Mouse (Mus musculus) MEL (cell line): ENCODE measurements around the gene Gm7030.
"Not testable (repeated sequence)": the region's sequence is repeated elsewhere in the genome, so short reads cannot be mapped to it uniquely, and the experiment has no call there.

Source experiments
- CTCF ChIP-seq, 3 experiments: IDR thresholded peaks in 2 of 3; conservative IDR thresholded peaks in 1 of 3; 2 replicates each; pipeline ENCODE4 v1.5.1; 2011 to 2012; ENCODE audit warnings: low read length in 3 of 3, low read depth in 2 of 3, mild to moderate bottlenecking in 2 of 3, improper control_type of control experiment in 1 of 3, inconsistent platforms in 1 of 3, mixed read lengths in 1 of 3, moderate library complexity in 1 of 3; ENCODE audit not compliant: control insufficient read depth in 1 of 3, insufficient read depth in 1 of 3, poor library complexity in 1 of 3, severe bottlenecking in 1 of 3
- EP300 ChIP-seq, 2 experiments: IDR thresholded peaks; 2 replicates each; pipeline ENCODE4 v1.6.1; 2011; ENCODE audit warnings: improper control_type of control experiment in 2 of 2, low read length in 2 of 2, low read depth in 1 of 2, mild to moderate bottlenecking in 1 of 2
- GATA1 ChIP-seq: IDR thresholded peaks from 2 replicates; pipeline ENCODE4 v1.6.1; 2011; ENCODE audit warnings: low read depth, low read length, improper control_type of control experiment
- KAT2A ChIP-seq: conservative IDR thresholded peaks from 2 replicates; pipeline ENCODE4 v1.6.1; 2012; ENCODE audit warnings: low read depth, low read length, improper control_type of control experiment, inconsistent platforms
- MXI1 ChIP-seq: IDR thresholded peaks from 2 replicates; pipeline ENCODE4 v1.6.1; 2011; ENCODE audit warnings: mild to moderate bottlenecking, low read depth, low read length, improper control_type of control experiment
- NELFE ChIP-seq: IDR thresholded peaks from 2 replicates; pipeline ENCODE4 v1.6.1; 2011; ENCODE audit warnings: low read depth, low read length, improper control_type of control experiment
- NRF1 ChIP-seq: IDR thresholded peaks from 2 replicates; pipeline ENCODE4 v1.6.1; 2014; ENCODE audit warnings: low read depth, mild to moderate bottlenecking, inconsistent platforms, low read length, improper control_type of control experiment, moderate library complexity; ENCODE audit not compliant: poor library complexity, insufficient read depth, severe bottlenecking
- POLR2A ChIP-seq, 2 experiments: IDR thresholded peaks; 2 replicates each; pipeline ENCODE4 v1.6.1; 2011 to 2012; ENCODE audit warnings: low read length in 2 of 2, mild to moderate bottlenecking in 2 of 2, control low read depth in 1 of 2, improper control_type of control experiment in 1 of 2, low read depth in 1 of 2, moderate library complexity in 1 of 2; ENCODE audit not compliant: control insufficient read depth in 1 of 2, insufficient read depth in 1 of 2, poor library complexity in 1 of 2
- RAD21 ChIP-seq: IDR thresholded peaks from 2 replicates; pipeline ENCODE4 v1.6.1; 2011; ENCODE audit warnings: mild to moderate bottlenecking, low read depth, low read length, improper control_type of control experiment
- SIN3A ChIP-seq: IDR thresholded peaks from 2 replicates; pipeline ENCODE4 v1.6.1; 2012; ENCODE audit warnings: low read length, improper control_type of control experiment, inconsistent platforms
- SMC3 ChIP-seq: IDR thresholded peaks from 2 replicates; pipeline ENCODE4 v1.6.1; 2011; ENCODE audit warnings: low read depth, low read length, improper control_type of control experiment
- USF1 ChIP-seq: IDR thresholded peaks from 2 replicates; pipeline ENCODE4 v1.6.1; 2014; ENCODE audit warnings: low read depth, mild to moderate bottlenecking, inconsistent platforms, low read length, improper control_type of control experiment, moderate library complexity
- ZMIZ1 ChIP-seq: IDR thresholded peaks from 2 replicates; pipeline ENCODE4 v1.6.1; 2012; ENCODE audit warnings: low read depth, mild to moderate bottlenecking, inconsistent platforms, low read length, improper control_type of control experiment, moderate library complexity

- not testable (repeated sequence) for TF ChIP-seq GATA1; KAT2A; CTCF (IDR thresholded peaks at IDR 0.05 in 2 of 3, conservative IDR thresholded peaks at IDR 0.05 in 1 of 3; ENCODE audit: control insufficient read depth in 1 of 3, insufficient read depth in 1 of 3, low read depth in 2 of 3, low read length in 3 of 3, poor library complexity in 1 of 3, severe bottlenecking in 1 of 3); EP300 (IDR thresholded peaks at IDR 0.05; ENCODE audit: low read depth in 1 of 2, low read length in 2 of 2); MXI1; NRF1; NELFE; POLR2A (IDR thresholded peaks at IDR 0.05; ENCODE audit: control insufficient read depth in 1 of 2, insufficient read depth in 1 of 2, low read depth in 1 of 2, low read length in 2 of 2, poor library complexity in 1 of 2); SMC3; RAD21; SIN3A; ZMIZ1; USF1
These were observed 39.9 kb upstream of the Gm7030 start for GRCm38 (mm10) chr17:36169094-36169493.
